Mouse (Mus musculus): ENCODE measurements at regions not wholly inside any gene's neighbourhood (a gene's known extent, or its start where the extent isn't known, plus 50 kb on each side); places are given as distances from the start of the nearest gene placed in this dataset.

DNA sequence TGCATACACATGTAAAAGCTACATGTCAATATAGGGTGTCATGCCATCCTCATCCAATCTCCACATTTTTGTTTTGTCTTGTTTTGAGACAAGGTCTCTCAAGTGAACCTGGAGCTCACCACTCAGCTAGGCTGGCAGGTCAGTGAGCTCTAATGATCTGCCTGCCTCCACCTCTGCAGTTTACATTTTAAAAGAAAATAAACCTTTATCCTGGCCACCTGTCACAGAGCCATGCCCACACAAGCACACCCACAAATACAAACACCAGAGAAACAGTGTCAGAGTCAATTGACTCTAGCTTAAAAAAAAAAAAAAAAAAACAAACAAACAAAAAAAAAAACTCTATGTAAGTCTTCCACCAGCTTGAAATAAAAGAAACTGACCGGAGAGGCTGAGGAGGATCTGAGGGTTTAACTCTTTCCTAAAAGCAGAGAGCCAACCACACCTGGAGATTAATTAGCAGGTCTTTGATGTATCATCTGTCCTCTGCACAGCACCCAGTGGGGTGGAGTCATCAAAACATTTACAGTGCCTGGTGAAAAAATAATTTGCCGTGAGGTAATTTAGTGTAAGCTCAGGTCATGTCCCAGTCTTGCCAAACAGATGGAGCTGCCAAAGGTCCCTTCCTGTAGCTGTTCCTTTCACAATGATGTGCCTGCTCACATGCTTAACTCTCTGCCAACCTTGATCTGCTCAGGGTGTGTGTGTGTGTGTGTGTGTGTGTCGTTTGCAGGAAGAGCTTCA, 262.2 kb downstream of the Gm11361 start:
- no peak for DNase-seq (ENCODE audit: low read depth)

DNA sequence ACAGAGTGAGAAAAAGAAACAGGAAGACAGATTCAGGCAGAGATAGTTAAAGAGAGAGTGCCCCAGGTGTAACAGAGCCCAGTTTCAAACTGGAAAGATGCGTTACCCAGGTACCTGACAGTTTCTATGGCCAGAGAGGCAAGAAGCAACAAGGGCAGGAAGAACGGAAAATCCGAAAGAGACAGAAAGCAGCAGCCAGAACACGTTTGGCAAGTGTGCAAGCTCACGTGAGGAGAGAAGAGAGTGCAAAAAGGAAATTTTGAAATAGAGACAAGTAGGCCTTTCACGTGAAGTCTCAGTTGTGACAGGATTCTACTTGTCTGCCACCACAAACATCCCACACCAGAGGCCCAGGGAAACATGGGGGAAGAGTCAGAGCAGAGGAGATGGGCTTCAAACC, 259.8 kb downstream of the Gm11361 start:
- no peak for DNase-seq (ENCODE audit: low read depth)

DNA sequence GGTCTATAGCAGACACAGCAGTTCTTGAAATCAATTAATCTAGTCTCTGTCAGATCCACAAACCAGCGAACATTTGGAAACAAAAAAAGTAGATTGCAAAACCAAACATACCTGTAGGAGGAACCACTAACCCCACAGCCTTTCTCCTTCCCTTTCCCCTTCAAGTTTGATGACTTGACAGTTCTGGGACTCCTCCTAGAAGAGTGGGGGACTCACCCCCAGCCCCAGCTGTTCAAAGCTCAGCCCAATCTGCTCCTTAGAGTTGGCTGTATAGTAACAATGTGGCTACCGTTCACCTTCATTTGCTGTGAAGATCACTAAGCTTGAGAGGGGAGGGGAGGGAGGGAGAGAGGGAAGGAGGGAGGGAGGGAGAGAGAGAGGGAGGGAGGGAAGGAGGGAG, 259.3 kb downstream of the Gm11361 start:
- no peak for DNase-seq (ENCODE audit: low read depth)

DNA sequence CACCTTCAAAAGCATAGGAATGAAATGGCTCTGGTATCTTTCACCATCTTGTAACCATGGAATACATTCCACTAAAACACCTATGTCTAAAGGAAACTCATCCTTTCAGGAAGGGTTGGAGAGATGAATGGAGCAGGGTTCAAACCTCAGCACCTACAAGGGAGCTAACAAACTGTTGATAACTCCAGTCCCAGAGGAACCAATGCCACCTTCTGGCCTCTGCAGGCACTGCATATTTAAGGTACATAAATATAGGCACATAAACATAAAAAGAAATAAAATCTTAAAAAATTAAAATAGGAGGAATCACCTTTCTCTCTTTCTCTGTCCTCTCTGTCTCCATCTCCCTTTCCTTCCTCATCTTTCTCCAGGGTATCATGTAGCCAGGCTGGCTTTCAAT, 256.9 kb downstream of the Gm11361 start:
- DNase-seq (ENCODE audit: low read depth), result no peak

DNA sequence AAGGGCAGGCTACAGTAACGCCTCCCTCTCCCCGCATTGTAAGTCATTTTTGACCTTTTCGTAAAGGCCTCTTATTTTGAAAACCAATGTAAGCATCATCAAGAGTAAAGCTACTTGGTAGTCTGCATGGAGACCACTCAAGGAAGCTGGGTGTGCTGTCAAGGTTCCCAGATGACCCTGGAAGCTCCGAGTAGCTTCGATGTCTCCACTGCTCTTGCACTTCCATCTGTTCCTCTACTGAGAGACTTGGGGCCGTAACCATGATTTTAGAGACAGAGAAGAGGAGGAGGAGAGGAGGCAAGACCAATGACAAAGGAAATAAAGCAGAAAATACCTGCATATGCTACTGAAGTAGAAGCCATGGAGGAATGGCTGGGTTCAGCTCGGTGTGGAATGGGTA, 256.0 kb downstream of the Gm11361 start:
- DNase-seq (ENCODE audit: low read depth), result no peak

DNA sequence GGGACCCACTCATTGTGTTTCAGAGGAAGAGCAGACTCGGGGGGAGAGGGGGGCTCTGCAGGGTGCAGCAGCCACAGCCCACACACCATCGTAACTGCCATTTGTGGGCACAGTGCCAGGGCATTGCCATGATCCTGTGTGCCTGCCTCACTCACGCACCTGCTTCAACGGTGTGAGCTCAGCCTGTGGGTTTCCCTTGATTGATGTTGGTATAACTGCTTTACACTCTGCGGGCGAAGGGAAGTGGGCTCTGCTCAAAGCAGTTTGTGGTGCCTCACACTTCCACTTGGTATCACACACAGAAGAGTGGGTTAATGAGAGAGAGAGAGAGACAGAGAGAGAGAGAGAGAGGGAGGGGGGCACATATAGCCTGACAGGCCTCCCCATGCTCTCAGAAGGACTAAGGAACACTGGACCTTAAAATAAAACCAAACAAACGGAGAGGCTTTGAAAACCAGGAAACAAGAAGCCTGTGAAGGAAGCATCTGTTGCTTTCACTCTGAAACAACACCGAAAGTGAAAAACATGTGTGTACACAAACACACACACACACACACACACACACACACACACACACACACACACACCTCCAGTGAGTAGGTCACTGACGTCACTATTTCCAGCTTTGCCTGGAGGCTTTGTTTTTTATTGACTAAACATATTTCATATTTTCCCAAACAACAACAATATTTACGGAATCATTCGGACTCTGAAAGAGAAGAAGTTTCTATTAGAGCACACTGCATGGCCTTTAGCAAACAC, 255.4 kb downstream of the Gm11361 start:
- DNase-seq (ENCODE audit: low read depth), result no peak

DNA sequence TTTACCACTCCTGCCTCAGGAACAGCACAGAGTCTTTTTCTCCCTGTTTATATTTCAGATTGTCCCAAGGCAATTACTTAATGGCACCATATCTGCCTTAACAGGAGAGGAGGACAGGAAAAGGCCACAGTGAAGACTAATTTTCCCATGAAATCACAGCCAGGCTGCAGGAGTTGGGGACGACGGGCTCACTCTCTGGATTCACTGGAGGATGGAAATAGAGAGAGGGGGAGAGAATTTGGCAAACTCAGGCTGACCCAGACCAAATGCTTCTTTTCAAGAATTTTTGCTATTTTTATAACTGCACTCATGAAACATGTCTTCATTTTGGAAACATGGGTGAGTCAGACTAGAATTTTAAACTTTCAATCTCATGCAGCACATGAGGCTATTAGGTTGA, 250.9 kb downstream of the Gm11361 start:
- no peak for DNase-seq (ENCODE audit: low read depth)

DNA sequence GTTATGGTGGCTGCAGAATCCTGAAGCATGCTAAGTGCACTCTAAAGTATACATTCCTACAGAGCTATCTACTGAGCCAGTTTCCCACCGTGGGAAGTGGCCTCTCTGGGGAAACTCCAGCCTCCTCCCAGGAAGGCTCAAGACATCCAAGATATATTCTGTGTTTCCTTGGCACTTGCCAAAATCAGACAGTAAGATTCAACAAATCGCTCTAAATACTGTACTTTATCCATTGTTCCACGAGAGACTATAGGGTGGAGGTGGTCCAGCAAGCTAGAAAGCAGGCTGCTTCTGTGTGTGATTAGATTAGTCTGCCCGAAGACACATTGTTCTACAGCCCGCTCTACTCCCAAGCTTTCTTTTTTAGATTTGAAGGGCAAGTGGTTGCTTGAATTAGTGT, 250.5 kb downstream of the Gm11361 start:
- no peak for DNase-seq (ENCODE audit: low read depth)

DNA sequence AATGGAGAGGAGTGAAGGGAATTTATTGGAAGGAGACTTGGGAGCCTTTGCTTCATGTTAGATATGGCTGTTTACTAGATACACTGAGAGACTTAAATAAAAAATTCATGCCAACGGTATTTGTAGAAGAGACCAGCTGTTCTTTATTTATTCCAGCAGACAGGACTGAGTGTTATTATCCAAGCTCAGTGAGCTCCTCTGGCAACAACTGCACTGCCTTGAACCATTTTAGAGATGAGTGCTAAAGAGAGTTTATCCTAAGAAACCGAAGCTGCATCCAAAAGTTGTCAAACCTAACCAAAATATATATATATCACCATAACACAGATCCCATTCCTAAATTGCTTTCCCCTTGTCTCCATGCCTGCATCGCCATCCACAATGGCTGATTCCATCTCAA, 247.0 kb downstream of the Gm11361 start:
- DNase-seq (ENCODE audit: low read depth), result no peak

DNA sequence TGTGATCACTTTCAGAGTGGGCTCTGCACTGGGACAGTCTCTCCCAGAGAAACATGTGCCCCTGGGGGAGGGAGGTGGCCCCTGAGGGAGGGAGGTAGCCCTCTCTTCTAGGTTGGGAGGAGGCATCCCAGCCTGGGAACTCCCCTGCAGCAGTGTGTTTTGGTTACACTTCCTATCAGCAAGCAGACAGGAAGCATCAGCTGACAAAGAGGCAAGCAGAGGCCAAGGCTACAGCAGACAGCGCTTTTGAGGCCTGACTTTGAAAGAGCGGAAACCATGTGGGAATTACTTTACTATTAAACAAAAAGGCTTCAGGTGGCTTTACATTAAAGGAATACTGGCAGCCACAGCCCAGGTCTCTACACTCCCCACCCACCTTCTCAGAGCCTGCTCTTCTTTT, 244.8 kb downstream of the Gm11361 start:
- DNase-seq (ENCODE audit: low read depth), result no peak

DNA sequence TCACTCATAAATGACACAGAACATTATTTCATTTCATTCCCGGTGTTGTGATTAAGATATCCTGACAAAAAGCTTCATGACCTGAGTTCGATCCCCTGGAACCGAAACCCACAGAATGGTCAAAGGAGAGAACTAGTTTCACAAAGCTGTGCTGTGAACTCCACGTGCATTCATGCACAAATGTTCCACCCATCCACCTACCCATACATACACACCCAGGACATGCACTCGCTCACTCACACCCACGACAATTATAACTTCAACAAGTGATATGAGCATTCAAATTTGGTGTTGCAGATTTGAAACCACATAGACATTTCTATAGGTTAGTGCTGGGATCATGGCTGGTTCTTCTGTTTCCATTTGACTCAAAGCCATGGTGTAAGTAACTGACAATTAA, 243.4 kb downstream of the Gm11361 start:
- DNase-seq (ENCODE audit: low read depth), result no peak

DNA sequence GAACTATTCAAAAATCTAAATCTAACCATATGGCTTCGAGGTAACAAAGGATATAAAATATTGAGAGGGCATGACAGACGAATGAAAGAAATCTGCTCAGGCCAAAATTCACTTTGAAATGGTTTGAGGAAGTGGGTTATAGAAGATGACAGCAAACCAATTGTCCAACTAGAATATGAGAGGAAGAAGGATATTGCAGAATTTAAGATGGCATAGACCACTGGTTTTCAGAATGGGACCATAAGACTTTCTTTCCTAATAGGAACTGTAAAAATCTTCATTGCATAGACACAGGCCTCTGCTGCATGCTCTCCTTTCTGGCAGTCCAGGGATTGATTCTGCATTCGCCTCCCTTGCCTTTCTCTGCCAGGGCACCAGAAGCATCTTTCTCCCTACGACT, 240.2 kb downstream of the Gm11361 start:
- no peak for DNase-seq (ENCODE audit: low read depth)

DNA sequence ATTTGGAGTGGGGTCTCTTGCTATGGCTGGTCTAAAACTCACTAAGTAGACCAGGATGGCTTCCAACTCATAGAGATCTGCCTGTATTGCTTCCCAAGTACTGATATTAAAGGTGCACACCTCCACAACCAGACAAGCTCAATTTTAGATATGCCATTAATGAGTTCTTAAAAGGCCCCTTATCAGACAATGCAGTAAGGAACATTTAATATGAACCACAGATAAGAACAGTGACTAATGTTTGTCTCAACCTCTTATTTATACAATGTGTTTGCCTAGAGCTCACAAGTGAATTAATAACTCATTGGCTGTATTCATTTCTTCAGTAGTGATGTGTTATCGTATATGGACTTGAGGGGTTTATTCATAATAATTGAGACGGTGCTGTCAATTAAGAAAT, 234.7 kb downstream of the Gm11361 start:
- no peak for DNase-seq (ENCODE audit: low read depth)

DNA sequence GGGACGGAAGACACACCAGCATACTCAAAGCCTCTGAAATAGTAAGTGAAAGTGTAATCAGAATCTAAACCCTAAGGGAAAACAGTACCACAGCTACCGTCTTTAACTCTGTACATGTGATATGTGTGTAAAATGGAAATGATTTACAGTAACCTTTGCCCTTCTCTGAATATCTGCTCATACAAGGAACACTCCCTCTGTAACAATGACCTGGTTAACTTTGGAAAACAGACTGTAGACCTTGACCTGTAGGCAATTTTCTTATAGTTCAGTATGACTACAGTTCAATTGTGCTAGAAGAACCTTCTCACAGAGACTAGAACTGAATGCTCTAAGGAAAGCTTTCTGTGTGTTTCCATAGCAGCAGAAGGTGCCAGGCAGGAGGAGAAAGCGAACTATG, 226.4 kb downstream of the Gm11361 start:
- DNase-seq (ENCODE audit: low read depth), result no peak

DNA sequence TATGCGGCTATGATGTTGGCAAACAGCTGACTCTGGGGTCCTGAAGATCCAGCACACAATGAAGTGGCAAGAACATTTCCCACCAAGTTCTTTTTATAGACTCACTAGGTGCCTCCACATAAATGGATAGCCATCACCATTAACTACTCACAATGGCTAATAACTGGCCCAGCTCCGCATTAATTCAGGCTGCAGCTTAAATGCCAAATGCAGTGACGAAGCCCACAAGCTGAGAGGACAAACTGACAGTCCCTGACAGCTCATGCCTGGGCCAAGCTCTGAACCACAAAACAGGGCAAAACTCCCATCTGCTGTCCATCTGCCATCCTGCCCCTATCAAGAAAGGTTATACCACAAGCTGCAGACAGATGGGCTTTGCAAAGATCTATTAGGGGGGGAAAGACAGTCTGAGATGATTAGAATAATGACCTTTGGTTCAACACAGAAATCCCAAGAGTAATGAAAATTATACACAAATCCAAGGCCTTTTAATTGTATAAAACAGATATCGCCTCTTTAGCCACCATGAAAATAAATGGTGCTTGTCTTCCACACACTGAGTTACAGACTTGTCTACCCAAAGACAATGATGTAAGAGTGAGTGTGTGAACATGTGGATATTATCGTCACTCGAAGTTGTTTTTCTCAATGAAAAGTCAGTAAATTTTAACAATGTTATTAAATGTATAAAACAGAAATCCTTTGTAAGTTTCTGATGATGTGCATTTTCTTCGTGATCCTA, 224.1 kb downstream of the Gm11361 start:
- DNase-seq (ENCODE audit: low read depth), result no peak

DNA sequence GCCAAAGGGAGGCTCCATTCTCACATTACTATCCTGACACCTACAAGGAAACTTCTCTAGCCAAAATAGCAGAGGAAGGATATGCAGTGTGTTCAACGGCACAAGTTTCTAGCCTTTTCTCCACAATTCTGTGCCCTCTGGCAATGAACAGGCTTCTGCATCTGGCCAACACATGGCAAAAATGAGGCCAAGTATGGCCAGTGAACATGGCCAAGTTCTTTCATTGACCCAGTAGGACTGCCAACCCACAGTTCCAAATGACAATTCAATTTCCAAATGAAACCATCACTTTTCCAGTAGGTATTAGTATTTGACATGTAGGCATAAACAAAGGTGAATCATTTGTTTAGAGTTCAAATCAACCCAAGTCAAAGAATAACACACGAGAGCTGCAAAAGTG, 208.8 kb downstream of the Gm11361 start:
- DNase-seq (ENCODE audit: low read depth), result no peak

DNA sequence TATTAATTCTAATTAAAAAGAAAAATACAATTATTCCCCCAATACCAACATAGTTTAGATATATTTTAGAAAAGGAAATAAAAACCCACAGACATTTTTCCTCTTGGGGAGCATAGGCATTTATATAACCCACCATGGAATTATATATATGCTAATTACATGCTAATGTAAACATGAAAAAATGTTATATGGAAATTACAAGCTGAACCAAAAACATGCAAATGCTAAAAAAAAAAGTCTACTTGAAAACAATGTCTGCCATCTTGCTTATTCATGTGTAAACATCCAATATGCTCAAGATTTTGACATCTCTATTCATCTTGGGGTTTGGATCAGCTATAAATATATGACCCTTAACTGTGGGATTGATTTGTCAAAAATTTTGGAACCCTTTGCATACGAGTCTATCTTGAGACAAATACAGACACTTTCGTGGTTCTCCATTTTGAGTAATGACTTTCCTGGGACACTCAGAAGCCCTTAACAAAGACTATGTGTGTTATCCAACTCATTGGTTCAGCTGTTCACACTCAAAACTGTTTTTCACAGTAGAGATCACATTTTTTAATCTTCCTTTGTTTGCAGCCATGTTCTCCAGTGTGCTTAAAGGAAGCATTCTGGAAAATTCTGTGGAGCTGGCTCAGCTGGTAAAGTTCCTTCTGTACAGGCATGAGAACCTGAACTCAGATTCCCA, 208.0 kb downstream of the Gm11361 start:
- no peak for DNase-seq (ENCODE audit: low read depth)

DNA sequence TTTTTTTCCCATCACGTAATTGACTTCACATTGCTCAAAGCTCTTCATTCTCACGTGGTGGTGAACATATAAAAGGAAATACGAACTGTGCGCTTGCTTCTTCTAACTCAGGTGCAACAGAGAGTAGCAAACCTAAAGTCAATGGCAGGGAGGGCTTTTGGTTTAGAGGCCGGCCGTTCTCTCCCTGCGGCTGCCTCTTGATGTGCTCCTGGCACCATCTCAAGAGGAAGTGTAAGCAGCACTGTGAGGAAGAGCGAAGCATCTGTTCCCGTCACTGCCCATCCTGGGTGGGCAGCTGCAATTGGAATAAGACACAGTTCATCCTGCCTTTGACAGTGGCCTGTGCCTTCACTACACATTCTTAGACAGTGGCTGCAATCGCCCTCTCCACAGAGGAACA, 204.0 kb downstream of the Gm11361 start:
- DNase-seq (ENCODE audit: low read depth), result no peak

DNA sequence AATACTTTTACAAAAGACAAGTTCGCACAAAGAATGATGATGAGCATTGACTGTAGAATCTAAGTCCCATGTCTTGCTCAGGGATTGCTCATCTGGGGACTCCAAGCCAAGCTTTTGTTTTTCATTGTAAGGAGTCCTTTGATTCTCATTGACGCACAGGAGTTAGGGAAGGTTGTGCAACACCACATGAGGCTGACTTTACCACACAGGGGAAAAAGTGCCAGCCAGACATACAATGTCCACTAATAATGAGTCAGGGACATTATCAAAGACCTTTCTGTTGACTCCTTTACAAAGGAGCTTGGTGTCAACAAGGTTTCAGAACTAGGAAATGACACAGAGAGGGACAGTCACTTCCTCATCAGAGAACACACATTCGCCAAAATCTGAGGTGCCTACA, 200.1 kb downstream of the Gm11361 start:
- no peak for DNase-seq (ENCODE audit: low read depth)

DNA sequence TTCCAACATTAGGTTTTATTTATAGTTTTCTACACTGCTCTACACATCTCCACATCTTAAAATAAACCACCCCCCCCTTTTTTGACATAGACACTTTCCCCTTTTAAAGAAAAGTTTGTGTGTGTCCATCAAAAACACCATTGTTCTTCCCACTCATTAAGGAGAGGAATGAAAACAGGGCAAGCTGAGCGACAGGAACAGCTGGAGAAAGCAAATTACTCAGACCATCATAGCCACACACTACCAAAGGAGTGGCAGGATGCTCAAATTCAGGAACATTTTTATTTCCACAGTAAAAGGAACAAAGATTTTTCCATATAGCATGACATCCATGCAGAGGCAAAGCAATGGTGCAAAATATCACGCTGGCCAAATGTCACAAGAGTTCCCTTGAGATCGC, 198.6 kb downstream of the Gm11361 start:
- no peak for DNase-seq (ENCODE audit: low read depth)

DNA sequence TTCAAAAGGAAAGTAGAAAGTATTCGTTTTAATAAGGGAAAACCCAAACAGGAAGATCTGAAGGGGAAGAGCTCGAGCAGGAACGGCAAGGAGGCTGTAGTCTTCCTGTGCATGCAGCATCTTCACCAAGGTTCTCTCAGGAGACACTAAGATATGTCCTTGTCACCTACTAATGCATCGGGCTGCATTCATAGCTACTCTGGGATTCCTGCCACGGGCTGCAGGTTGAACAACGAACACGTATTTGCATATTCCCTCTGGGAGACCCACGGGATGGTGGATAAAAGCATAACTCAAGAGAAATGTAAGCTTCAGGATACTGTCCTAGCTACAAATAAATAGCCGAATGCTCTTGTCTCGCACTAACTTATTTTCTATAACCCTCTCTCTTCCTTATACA, 197.7 kb downstream of the Gm11361 start:
- no peak for DNase-seq (ENCODE audit: low read depth)

DNA sequence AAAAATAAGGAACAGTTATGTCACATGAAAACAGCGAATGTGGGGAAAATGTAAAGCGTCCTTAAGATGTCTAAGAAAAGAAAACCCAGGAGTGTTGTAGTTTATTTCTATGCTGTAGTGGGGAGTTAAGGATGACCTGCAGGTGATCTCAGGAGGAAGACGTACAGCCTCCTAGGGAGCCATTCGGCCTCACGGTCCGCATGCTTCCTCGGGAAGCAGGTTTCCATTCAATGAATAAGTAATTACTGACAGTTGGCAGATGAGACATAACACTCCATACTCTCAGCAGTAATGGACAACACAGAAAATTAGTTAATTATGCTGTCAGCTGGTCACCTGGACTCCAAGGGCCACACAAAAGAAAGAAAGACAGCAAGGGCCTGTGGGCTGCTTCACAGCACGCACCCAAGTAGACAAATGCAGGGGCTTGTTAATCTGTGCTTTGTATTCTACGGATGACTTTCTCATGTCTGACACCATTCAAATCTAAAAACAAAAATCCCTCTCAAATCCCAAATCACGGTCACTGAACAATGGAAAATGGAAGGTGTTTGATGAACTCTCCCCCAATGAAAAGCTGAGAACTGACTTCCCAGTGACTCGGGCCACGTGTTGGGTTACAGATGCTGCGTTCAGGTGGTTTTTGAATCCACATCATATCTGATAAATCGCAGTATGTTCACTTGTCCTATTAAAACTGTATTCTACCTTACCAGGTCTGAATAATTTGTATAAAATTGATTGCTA, 193.5 kb downstream of the Gm11361 start:
- no peak for DNase-seq (ENCODE audit: low read depth)

Data from c-Kit-positive CD71-positive TER-119-negative erythroid progenitor cells, embryonic 14.5 days (primary cell).